Mouse (Mus musculus) spleen, adult 2 months (tissue): ENCODE data around the gene Ltbp3.

Source experiments
- CTCF ChIP-seq: fragments of 200-500 bp; IDR thresholded peaks from 2 replicates; pipeline ENCODE4 v1.5.1; 2011; ENCODE audit warnings: mild to moderate bottlenecking, inconsistent platforms; ENCODE audit not compliant: insufficient read depth, insufficient read length, insufficient replicate concordance; ENCODE audit errors: extremely low read depth
- POLR2A ChIP-seq: fragments of 200-500 bp; IDR thresholded peaks from 2 replicates; pipeline ENCODE4 v1.6.1; 2011; ENCODE audit warnings: low read depth, low read length, inconsistent platforms

GRCm38 (mm10) chr19:5770925-5771860 is 30.5 kb downstream of the Ltbp3 start, which contains the start of gene Scyl1:
- no peak for TF ChIP-seq CTCF
- no peak for TF ChIP-seq POLR2A
